Mouse (Mus musculus) heart, adult 9 months (tissue): ENCODE measurements around the gene Smarca2.
"Not testable (repeated sequence)": the region's sequence is repeated elsewhere in the genome, so short reads cannot be mapped to it uniquely, and the experiment has no call there.

ENCODE experiments used
- DNase-seq, 2 experiments: peaks; one replicate each; pipeline ENCODE4 v3.0.0; 2022; ENCODE audit warnings: low spot score in 2 of 2

Gene Smarca2

GRCm38 (mm10) chr19:26616271-26616670, 11.4 kb downstream of the Smarca2 start:
- DNase-seq: no peak

GRCm38 (mm10) chr19:26617287-26617686, 12.4 kb downstream of the Smarca2 start:
- DNase-seq: no peak

- peak in 1 of 2 experiments; percentile 30 for DNase-seq
Measured at GRCm38 (mm10) chr19:26630712-26631235, 25.9 kb downstream of the Smarca2 start.

GRCm38 (mm10) chr19:26632228-26632627, 27.4 kb downstream of the Smarca2 start:
- DNase-seq: no peak

GRCm38 (mm10) chr19:26640556-26640955, 35.7 kb downstream of the Smarca2 start:
- no peak for DNase-seq

- DNase-seq: no peak
Measured at GRCm38 (mm10) chr19:26641269-26641668, 36.4 kb downstream of the Smarca2 start.

GRCm38 (mm10) chr19:26643011-26643410, 38.2 kb downstream of the Smarca2 start:
- peak; percentile 29 to 49 for DNase-seq

GRCm38 (mm10) chr19:26643936-26644335, 39.1 kb downstream of the Smarca2 start:
- DNase-seq: no peak

- no peak for DNase-seq
Measured at GRCm38 (mm10) chr19:26645016-26645415, 40.2 kb downstream of the Smarca2 start.

- peak; percentile 18 to 52 for DNase-seq
Measured at GRCm38 (mm10) chr19:26646128-26646527, 41.3 kb downstream of the Smarca2 start.

GRCm38 (mm10) chr19:26650585-26651273, 45.9 kb downstream of the Smarca2 start:
- DNase-seq: no peak

- DNase-seq: no peak
Measured at GRCm38 (mm10) chr19:26658324-26658723, 53.5 kb downstream of the Smarca2 start.

GRCm38 (mm10) chr19:26659976-26660375, 55.1 kb downstream of the Smarca2 start:
- DNase-seq: no peak

GRCm38 (mm10) chr19:26661198-26661597, 56.3 kb downstream of the Smarca2 start:
- no peak for DNase-seq

- DNase-seq: no peak
Measured at GRCm38 (mm10) chr19:26666303-26666702, 61.5 kb downstream of the Smarca2 start.

- DNase-seq: no peak
Measured at GRCm38 (mm10) chr19:26670089-26670488, 65.2 kb downstream of the Smarca2 start.

GRCm38 (mm10) chr19:26671413-26671812, 66.6 kb downstream of the Smarca2 start:
- not testable (repeated sequence) for DNase-seq

- DNase-seq: no peak
Measured at GRCm38 (mm10) chr19:26675917-26676316, 71.1 kb downstream of the Smarca2 start.

GRCm38 (mm10) chr19:26678543-26678942, 73.7 kb downstream of the Smarca2 start:
- no peak for DNase-seq

- no peak for DNase-seq
Measured at GRCm38 (mm10) chr19:26679674-26680073, 74.8 kb downstream of the Smarca2 start.

GRCm38 (mm10) chr19:26681549-26681948, 76.7 kb downstream of the Smarca2 start:
- DNase-seq: no peak

GRCm38 (mm10) chr19:26682130-26682529, 77.3 kb downstream of the Smarca2 start:
- DNase-seq: no peak

GRCm38 (mm10) chr19:26682731-26683130, 77.9 kb downstream of the Smarca2 start:
- DNase-seq: no peak

GRCm38 (mm10) chr19:26683731-26684130, 78.9 kb downstream of the Smarca2 start:
- DNase-seq: no peak
